Mouse (Mus musculus) spleen, adult 2 months (tissue): ENCODE measurements around the gene Myh9.

Source experiments
- CTCF ChIP-seq: fragments of 200-500 bp; IDR thresholded peaks from 2 replicates; pipeline ENCODE4 v1.5.1; 2011; ENCODE audit warnings: mild to moderate bottlenecking, inconsistent platforms; ENCODE audit not compliant: insufficient read depth, insufficient read length, insufficient replicate concordance; ENCODE audit errors: extremely low read depth
- POLR2A ChIP-seq: fragments of 200-500 bp; IDR thresholded peaks from 2 replicates; pipeline ENCODE4 v1.6.1; 2011; ENCODE audit warnings: low read depth, low read length, inconsistent platforms

GRCm38 (mm10) chr15:77801188-77801587 is 40.8 kb downstream of the Myh9 start:
- no peak for TF ChIP-seq CTCF
- no peak for TF ChIP-seq POLR2A
